Mouse (Mus musculus): ENCODE data around the gene Dcaf8. TPM values are rescaled to one million over a fixed set of nuclear protein-coding genes. Genes with fewer than 3 reads are reported as not detected.
A peak's percentile ranks its signal among the peaks of the same experiment; 100 is the strongest.

The Dcaf8 gene
- polyA plus RNA-seq, 1 experiment = 72.7 TPM

DNA sequence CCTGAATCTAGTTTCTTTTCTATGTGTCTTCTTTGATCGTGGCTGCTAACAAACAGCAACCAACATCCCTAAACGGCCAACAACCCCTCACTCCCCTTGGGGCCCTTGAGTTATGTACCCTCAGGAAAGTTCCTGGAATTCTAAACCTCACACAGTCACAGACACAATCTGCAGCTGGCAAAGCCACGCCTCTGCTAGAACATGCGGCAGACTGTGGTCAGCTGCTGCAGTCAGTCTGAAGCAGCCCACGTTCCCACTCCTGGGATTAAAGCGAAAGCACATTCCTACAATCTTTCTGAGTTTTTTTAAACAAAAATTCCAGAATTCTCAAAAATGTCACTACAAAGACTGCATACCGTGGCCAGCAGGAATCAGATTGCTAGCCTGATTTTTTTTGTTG, 14.3 kb upstream of the Dcaf8 start:
- Histone ChIP-seq H3K4me3 (replicated peaks; ENCODE audit: control insufficient read depth, low read depth, low read length) (no peak overlapping the region), H3K27ac (ENCODE audit: control insufficient read depth, insufficient read depth, low read depth, low read length, poor library complexity) (no peak overlapping the region), H3K4me1 (ENCODE audit: control insufficient read depth, insufficient read depth, low read length) (no peaks in the 10 kb centered on the region)
- TF ChIP-seq POLR2A (IDR thresholded peaks at IDR 0.05; ENCODE audit: borderline replicate concordance, control insufficient read depth, low read depth, low read length) = no peak
- no peak for TF ChIP-seq CTCF (IDR thresholded peaks at IDR 0.05; ENCODE audit: control insufficient read depth, insufficient read depth, low read length)
- 84% methylated on average over 7 of the region's 7 CpGs for WGBS

DNA sequence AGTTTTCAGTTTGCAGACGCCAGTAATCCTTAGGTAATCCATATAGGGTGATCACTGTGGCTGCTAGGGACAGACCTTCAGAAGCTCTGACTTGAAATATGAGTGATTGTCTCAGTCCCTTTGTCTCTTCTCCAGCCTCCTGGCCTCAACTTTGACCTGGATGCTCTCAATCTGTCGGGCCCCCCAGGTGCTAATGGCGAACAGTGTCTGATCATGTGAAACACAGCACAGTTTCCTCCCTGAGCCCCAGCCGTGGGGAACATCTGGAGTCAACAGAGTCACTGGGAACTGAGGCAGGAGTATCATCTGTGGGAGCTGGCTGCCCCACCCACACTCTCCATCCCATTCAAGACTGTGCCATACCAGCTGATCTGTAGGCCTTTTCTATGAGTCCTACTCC, 13.8 kb upstream of the Dcaf8 start:
- TF ChIP-seq CTCF (IDR thresholded peaks at IDR 0.05; ENCODE audit: control insufficient read depth, insufficient read depth, low read length) (no peak), POLR2A (IDR thresholded peaks at IDR 0.05; ENCODE audit: borderline replicate concordance, control insufficient read depth, low read depth, low read length) (no peak)
- WGBS = 77% methylated on average over 4 of the region's 4 CpGs
- no peaks in the 10 kb centered on the region for H3K4me1 ChIP-seq (ENCODE audit: control insufficient read depth, insufficient read depth, low read length)
- no peak overlapping the region for H3K27ac ChIP-seq (ENCODE audit: control insufficient read depth, insufficient read depth, low read depth, low read length, poor library complexity)
- no peak overlapping the region for H3K4me3 ChIP-seq (replicated peaks; ENCODE audit: control insufficient read depth, low read depth, low read length)

DNA sequence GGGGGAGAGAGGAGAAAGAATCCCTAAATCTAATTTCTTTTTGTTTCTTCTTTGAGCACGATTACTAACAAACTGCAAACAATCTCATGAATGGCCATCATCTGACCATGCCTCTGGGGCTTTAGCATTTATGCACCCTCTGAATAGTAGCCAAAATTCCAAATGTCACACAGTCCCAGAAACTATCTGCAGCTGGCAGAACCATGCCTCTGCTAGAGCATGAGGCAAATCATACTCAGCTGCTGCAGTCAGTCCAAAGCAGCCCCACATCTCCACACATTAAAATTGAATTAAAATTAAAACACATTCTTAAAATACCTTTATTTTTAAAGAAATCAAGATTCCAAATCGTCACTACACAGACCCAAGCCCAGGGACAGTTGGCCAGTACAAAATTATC, 7.7 kb upstream of the Dcaf8 start:
- no peak for TF ChIP-seq CTCF (IDR thresholded peaks at IDR 0.05; ENCODE audit: control insufficient read depth, insufficient read depth, low read length)
- no peak for TF ChIP-seq POLR2A (IDR thresholded peaks at IDR 0.05; ENCODE audit: borderline replicate concordance, control insufficient read depth, low read depth, low read length)
- Histone ChIP-seq H3K4me1 (ENCODE audit: control insufficient read depth, insufficient read depth, low read length) (no peaks in the 10 kb centered on the region), H3K27ac (ENCODE audit: control insufficient read depth, insufficient read depth, low read depth, low read length, poor library complexity) (no peak overlapping the region), H3K4me3 (replicated peaks; ENCODE audit: control insufficient read depth, low read depth, low read length) (no peak overlapping the region)
- WGBS = 74% methylated on average over 2 of the region's 2 CpGs

DNA sequence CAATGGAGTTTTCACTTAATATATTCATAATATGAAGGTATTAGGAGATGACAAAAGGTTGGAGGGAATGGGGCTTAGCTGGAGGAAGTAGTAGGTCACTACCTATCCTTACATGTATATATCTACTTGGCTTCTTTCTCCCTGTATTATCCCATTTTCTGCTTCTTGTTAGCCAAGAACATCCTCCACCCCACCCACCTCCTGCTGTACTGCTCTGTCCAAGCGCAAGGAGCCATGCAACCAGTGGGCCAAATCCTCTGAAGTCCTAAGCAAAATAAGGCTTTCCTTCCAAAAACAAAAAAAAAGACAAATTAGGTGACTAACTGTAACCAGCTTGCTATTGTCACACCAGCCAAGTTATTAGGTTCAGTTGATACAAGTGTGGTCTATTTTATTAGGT, 7.1 kb upstream of the Dcaf8 start:
- WGBS = 69% methylated on average over 1 of the region's 1 CpGs
- TF ChIP-seq CTCF (IDR thresholded peaks at IDR 0.05; ENCODE audit: control insufficient read depth, insufficient read depth, low read length) (no peak), POLR2A (IDR thresholded peaks at IDR 0.05; ENCODE audit: borderline replicate concordance, control insufficient read depth, low read depth, low read length) (no peak)
- no peak overlapping the region for H3K27ac ChIP-seq (ENCODE audit: control insufficient read depth, insufficient read depth, low read depth, low read length, poor library complexity)

DNA sequence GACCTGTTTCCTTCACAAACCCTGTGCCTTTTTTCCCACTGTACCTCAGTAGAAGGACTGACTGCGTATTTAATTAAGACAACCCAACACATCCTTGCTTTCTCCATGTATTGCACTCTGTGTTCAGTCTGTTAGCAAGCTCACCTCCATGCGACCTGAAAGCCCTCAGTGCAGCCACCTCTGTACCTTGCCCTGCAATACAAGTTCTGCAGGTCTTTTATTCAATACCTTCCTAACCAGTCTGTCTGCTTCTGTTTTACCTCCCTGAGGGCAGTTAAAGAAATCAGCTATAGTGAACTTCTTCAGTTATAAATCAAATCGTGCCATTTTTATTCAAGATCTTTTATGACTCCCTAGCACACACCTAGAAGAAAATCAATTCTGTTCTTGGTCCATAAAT, 6.4 kb upstream of the Dcaf8 start:
- 80% methylated on average over 3 of the region's 3 CpGs for WGBS
- no peak for TF ChIP-seq CTCF (IDR thresholded peaks at IDR 0.05; ENCODE audit: control insufficient read depth, insufficient read depth, low read length)
- no peak for TF ChIP-seq POLR2A (IDR thresholded peaks at IDR 0.05; ENCODE audit: borderline replicate concordance, control insufficient read depth, low read depth, low read length)
- no peak overlapping the region for H3K4me3 ChIP-seq (replicated peaks; ENCODE audit: control insufficient read depth, low read depth, low read length)

More for the DNA sequence above, 7.1 kb upstream of the Dcaf8 start:
- Histone ChIP-seq H3K4me1 (ENCODE audit: control insufficient read depth, insufficient read depth, low read length) (no peaks in the 10 kb centered on the region), H3K4me3 (replicated peaks; ENCODE audit: control insufficient read depth, low read depth, low read length) (no peak overlapping the region)

DNA sequence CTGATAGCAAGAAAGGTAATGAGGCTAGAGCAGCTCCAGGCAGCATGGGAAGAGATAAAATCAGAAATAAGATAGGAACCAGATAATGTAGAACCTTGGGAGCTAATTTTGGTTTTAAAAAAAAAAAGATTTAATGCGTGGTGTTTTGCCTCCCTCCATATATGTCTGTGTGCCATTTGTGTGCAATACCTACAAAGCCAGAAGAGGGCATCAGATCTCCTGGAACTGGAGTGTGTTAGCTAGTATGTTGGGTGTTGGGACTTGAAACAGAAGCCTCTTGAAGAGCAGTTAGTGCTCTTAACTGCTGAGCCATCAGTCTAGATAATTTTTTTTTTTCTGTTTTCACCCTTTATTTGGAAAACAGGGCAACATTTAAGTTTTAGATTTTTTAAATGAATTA, 4.3 kb upstream of the Dcaf8 start:
- Histone ChIP-seq H3K4me1 (ENCODE audit: control insufficient read depth, insufficient read depth, low read length) (no peaks in the 10 kb centered on the region), H3K4me3 (replicated peaks; ENCODE audit: control insufficient read depth, low read depth, low read length) (no peak overlapping the region), H3K27ac (ENCODE audit: control insufficient read depth, insufficient read depth, low read depth, low read length, poor library complexity) (no peak overlapping the region)
- TF ChIP-seq POLR2A (IDR thresholded peaks at IDR 0.05; ENCODE audit: borderline replicate concordance, control insufficient read depth, low read depth, low read length) (no peak), CTCF (IDR thresholded peaks at IDR 0.05; ENCODE audit: control insufficient read depth, insufficient read depth, low read length) (no peak)
- WGBS = 3% methylated on average over 1 of the region's 1 CpGs

More for the DNA sequence above, 6.4 kb upstream of the Dcaf8 start:
- no peaks in the 10 kb centered on the region for H3K4me1 ChIP-seq (ENCODE audit: control insufficient read depth, insufficient read depth, low read length)
- no peak overlapping the region for H3K27ac ChIP-seq (ENCODE audit: control insufficient read depth, insufficient read depth, low read depth, low read length, poor library complexity)

DNA sequence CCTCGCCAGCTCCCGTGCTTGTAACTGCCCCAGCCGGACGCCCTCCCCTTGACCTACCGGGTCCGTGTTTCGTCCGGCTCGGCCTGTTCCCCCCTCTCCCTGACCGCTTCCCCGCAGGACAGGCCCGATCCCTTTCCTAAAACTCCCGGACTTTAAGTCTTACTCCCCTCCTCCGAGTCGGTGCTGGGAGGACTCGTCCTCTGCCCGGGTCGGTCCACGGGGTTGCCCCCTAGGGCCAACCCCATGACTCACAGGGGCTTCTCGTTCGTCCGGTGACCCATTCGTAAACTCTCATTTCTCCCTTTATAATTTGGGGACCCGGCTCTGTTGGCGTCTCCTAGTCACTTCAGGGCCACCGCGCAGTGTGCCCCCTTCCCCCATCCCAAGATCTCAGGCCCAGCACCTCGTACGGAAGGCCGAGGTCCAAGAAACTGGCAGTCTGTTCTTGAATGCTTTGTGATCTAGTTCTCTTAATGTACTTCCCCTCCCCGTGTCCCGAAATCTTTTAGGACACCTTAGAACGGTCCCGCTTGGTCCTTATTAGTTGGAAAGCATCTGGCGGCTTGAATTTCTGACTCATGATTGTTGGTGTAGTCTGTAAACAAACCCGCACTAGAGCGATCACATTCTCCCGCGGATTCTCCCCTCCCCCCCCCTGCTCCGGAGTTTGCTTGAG, 533 bp downstream of the Dcaf8 start:
- under 1% methylated on average over 39 of the region's 40 CpGs for WGBS
- Histone ChIP-seq H3K4me1 (ENCODE audit: control insufficient read depth, insufficient read depth, low read length) (no peaks in the 10 kb centered on the region), H3K4me3 (replicated peaks; ENCODE audit: control insufficient read depth, low read depth, low read length) (peak overlapping the region; percentile 92), H3K27ac (ENCODE audit: control insufficient read depth, insufficient read depth, low read depth, low read length, poor library complexity) (peak overlapping the region; percentile 92)
- TF ChIP-seq POLR2A (IDR thresholded peaks at IDR 0.05; ENCODE audit: borderline replicate concordance, control insufficient read depth, low read depth, low read length) (no peak), CTCF (IDR thresholded peaks at IDR 0.05; ENCODE audit: control insufficient read depth, insufficient read depth, low read length) (no peak)

DNA sequence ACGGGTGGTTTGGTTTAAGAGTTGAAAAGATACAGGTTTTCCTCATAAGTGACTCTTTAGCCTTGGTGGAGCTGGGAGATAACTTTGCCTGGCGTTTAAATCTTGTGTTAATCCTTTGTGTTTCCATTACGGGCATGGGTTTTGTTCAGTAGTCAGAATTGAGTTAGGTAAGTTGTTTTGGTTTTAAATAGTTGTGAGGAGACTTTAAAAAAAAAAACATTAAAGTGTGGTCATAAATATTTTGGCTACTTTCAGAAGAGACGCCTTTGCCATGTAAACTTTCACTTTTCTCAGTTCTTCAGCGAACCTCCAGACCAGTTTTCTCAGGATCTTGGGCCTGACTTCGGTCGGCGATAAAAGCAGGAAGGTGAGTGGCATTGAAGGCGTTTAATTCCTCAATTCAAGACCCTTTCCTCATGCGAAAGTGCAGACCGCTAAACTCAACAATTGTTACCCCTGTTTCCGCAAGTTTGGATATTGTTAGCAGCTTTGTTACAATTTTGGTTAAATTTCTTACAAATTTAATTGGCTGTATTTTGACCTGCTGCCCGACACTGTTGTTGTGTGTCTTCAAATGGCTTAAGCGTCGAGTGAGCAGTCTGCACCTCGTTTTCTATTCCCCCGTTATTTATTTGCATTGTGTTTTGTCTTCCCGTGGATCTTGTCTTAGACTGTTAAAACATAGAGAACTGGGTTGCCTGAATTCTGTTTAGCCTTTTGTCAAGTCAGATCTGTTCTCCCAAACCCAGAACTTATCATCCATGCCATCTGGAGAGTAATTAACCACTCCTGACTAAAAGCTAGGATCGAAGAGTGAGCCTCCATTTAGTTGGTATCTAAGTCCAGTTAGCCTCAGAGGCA, 1.3 kb downstream of the Dcaf8 start:
- Histone ChIP-seq H3K4me1 (ENCODE audit: control insufficient read depth, insufficient read depth, low read length) (no peaks in the 10 kb centered on the region), H3K27ac (ENCODE audit: control insufficient read depth, insufficient read depth, low read depth, low read length, poor library complexity) (peak overlapping the region; percentile 92; the same call in 1 of the 2 replicates), H3K4me3 (replicated peaks; ENCODE audit: control insufficient read depth, low read depth, low read length) (peak overlapping the region; percentile 92)
- TF ChIP-seq CTCF (IDR thresholded peaks at IDR 0.05; ENCODE audit: control insufficient read depth, insufficient read depth, low read length) = no peak
- no peak for TF ChIP-seq POLR2A (IDR thresholded peaks at IDR 0.05; ENCODE audit: borderline replicate concordance, control insufficient read depth, low read depth, low read length)
- WGBS = 3% methylated on average over 19 of the region's 19 CpGs
